Mouse (Mus musculus) lung, postnatal 36 days (tissue): ENCODE results near the gene Insl3.
A peak's percentile ranks its signal among the peaks of the same experiment; 100 is the strongest.

ENCODE experiments used
- DNase-seq: peaks from one replicate; pipeline ENCODE4 v3.0.0; 2022; ENCODE audit warnings: mixed read lengths

Gene Insl3

DNA sequence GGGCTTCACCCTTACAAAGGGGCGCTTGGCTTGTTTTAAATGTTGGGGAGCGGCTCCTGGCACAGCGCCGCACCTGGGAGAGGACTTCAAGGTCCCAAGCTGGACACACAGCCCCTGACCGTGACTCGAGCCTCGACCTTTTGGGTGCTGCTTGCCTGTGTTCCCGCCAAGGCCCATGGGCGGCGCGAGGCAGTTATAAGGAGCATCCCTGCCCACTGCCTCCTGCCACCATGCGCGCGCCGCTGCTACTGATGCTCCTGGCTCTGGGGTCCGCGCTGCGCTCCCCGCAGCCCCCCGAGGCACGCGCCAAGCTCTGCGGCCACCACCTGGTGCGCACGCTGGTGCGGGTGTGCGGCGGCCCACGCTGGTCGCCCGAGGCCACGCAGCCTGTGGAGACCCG lies at the start of gene Insl3:
TSS of gene Insl3 (plus strand) at position 187 of the 400 bp plus-strand sequence.
- DNase-seq = no peak

DNA sequence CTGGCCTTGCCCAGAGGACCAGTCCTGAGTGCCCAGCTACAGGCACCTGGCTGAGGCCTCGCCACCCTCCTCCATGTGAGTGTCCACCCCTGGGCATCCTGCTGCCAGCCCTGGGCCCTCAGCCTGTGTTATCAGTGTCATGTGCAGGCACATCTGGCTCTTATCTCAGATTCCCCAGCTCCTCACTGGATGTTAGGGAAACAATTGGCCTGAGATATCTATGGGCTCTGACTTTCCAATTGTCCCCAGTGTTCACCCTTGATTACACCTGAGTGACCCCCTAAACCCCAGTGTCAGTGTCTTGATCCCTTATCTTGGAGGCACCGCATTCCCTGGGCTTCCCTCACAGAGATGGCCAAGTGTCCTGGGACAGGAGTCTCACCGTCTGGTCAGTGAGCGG lies 49.7 kb upstream of the Insl3 start:
- DNase-seq = no peak

DNA sequence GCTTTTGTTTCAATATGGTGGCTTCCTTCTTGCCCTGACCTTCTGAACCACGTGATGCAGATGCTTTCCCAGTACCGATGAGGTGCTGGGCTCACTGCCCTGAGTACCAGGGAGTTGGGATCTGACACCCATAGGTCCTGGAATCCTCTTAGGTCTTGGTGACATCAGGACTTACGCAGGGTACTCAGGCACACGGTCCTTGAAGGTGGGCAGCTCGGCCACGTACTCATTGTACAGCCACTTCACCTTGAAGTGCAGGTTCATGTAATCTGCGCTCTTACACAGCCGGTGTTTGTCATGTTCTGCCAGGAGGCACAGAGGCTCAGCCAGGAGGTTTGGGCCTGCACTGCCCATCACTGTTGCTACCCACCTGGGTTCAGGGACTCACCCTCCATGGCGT lies 43.5 kb upstream of the Insl3 start:
- DNase-seq = no peak

DNA sequence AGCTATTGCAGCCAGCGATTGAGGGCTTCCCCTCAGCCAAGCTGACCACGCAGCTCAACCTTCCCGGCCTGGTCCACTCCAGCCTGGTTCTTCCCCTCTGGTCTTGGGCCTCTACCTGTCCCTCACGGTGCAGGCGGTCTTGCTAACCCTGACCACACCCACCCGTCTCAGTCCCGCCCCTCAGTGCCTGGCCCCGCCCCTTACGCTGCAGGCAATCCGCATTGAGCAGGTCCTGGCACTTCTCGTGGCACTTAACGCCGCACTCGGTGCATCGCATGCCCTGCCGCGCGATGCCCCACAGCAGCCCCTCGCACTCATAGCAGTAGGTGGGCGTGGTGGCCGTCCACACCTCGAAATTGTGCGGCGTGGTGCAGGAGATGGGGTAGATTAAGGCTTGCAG lies 34.4 kb upstream of the Insl3 start:
- DNase-seq = peak; percentile 46

DNA sequence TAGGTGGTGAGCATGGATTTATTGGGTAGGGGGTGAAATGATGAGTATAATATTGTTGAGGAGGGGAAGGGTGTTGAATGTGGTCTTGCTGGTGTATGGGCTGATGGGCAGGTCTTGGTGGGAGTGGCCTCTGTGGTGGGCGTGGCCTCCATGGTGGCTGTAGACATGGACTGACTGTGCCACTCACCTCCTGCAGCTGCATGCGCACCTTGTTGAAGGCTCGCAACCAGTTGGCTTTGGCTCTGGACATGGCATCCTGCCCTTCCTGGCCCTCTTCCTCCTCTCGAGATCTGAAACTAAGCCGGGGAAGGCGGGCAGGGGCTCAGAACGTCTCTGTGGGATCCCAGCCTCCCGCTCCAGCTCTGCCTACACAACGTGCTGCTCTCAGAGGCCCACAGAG lies 31.2 kb upstream of the Insl3 start:
- DNase-seq = no peak

DNA sequence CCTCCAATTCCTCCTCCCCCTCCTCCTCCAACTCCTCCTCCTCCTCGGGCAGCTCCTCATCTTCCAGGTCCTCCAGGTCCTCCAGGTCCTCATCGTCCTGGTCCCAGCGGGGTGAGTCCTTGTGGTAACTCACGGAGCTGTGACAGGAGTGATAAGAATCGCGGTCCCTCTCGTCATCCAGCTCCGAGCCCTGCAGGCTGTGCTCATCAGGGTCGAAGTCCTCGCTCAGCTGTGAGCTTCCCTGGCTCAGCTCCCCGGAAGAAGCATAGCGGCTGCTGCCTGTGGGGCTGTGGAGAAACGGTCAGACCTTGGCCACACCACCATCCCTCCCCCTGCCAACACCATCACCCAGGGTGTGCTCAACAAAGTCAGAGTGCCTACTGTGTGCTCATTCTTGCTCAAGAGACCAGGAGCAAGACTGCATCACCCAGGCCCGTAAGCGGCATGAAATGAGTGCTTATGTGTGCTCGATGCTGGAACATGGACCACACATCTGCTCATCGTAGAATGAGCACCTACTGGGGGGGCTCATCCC lies 30.4 kb upstream of the Insl3 start:
- DNase-seq = no peak

DNA sequence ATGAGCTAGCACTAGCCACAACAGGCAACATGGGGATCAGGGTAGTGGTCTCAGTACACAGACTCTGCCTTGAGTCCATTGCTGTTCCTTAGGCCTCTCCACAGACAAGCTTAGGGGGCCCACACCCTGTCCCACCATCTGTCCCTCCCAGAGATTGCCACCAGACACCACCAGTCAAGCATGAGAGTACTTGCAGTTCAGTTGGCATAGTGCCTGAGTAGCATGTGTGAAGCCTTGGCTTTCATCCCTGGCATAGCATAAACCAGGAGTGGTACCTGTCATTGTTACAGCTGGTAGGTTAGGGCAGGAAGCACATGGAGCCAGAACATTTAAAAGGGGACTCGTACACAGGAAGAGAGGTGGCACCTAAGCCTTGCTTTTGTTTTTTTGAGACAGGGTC lies 29.3 kb upstream of the Insl3 start:
- no peak for DNase-seq

DNA sequence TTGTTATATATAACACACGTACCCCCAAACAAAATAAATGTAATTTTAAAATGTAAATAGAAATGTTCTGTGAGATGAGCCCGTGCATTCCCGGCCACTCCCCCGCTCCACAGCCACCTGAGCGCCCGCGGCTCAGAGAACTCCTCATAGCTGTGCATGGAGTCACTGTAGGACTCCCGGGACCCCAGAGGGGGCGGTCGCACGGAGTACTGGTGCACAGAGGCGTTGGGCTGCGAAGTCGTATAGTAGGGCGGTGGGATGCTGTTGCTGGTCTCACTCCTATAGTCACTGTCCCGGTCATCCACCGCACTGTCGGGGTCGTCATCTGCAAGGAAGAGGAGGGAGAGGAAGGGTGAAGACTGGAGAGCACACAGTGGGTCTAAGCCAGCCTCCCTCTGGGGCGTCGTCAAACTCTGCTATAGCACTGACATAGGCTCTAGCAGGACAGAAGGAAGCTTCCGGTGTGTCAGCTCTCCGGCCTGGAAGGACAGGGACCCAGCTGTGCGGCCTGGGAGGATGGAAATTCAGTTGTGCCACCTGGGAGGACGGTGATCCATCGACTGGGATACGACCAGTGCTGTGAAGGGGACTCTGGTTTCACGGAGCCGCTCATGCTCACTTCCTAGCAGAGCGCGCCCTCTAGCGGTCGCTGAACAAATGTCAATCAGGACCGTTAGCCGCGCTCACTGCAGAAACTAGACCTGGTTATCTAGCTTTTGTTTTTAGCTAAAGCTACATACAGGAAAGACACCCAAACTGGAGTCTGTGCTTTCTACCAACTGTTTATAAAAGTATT lies 28.5 kb upstream of the Insl3 start:
- peak; percentile 91 for DNase-seq

DNA sequence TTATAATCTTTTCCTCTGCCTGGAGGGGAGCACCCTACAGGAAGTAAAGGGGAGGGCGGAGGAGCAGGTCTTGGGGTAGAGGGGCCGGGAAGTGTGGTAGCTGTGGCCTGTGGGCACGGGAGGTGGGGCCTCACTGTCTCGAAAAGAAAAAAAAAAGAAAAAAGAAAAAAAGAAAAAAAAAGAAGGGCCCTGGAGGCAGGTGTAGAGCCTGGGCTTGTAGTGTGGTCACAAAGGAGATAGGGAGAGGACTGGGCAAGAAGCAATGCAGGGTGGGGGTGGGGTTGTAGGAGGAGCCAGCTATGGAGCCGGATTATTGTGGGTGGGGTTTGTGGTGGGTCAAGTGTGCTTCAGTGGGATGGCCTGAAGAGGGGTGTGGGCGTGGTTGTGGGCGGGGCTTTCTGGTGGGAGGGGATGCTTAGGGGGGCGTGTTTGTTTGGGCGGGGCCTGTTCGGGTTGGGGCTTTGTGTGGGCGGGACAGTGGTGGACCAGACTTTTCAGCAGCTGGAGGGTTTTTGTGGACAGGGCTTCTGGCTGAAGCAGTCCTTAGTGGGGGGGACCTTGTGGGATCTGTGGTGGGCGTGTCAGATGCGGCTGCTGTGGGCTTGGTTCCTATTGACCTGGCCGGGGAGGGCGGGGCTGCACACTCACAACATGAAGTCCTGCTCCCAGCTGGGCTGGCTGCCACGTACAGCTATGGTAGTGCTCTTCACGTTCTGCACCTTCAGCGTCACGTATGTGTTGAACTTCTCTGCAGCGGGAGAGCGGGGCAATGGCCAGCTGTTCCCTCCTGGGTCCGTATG lies 23.5 kb upstream of the Insl3 start:
- DNase-seq = peak; percentile 70

DNA sequence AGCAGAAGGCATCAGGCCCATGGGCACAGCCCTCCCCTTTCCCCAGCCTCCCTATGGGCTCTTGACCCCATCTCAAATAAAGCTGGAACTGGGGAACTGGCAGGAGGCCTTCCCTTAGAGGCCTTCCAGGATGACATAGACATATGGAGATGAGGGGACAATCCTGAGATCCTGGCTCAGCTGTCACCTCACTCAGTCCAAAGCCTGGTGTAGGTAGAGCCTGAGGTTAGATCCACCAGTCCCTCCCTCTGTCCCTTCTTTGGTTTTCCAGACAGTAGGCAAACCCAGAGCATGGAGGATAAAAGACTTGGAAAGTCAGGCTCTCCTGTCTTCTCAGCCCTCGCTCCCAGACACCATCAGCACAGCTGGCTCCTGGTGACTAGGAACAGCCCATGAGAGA lies 22.2 kb upstream of the Insl3 start:
- no peak for DNase-seq

DNA sequence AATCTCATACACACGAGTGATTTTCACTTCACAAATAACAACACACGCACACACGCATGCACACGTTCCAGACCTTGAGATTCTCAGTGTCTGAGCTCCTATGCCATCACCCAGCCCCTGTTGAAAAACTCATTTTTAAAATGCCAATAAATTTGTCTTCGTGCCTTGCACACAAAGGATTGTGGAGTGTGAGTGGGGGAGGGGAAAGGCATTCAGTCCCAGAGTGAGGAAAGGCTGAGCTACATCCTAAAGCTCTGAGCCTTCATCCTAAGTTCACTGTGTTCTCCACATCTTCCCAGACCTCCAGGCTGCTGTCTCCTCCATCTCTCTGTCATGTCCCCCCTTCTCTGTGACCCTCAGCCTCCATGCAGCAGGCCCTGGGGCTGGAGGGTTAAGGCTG lies 21.8 kb upstream of the Insl3 start:
- DNase-seq = no peak

DNA sequence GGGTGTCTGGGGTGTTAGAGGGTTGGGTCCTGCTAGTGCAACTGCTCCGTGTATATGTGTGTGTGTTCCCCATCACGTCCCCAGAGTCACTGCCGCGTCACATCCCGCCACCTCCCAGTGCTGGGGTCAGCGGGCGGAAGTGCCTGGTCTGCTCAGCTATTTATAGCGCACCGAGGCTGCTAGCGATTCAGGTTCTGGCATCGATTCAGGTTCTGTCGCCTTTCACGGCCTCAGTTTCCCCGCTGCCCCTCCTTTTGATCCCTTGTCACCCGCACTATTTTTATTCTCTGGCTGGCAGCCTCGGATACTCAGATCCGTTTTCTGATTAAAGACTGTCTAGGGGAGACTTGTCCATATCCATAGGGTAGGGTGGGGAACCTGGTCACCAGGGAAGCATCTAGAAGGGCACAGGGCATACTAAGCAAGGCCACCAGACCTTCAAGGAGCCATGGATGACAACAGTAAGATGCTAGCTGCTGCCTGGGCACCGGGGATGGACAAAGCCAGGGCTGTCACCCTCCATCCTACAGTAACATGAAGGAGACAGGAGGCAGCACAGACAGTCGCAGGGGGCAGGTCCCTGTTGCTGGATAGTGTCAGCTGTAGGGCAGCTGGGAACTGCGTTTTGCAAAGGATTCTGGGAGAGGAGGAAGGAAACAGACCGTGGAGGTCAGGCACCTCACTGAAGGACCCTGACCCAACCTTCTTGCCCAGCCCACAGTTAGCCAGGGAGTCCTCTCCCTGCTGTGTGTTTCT lies 20.6 kb upstream of the Insl3 start:
- DNase-seq = no peak

DNA sequence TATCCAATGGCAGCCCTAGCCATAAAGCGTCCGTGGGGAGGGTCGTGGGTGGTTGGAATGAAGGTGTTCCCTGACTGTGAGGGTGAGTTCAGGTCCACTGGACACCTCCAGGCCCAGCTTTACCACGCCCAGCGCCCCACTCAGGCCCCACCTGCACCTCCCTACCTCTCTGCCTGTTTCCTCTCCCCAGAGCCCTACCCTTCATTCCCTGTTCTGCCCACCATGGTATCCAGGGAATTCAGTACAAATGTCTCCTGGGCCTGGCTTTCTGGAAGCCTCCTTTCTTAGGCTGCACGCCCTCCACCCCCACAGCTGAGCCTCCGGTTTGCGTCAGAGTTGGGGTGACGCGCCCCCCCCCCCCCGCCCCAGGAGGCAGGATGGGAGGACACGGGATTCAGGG lies 18.8 kb upstream of the Insl3 start:
- no peak for DNase-seq

DNA sequence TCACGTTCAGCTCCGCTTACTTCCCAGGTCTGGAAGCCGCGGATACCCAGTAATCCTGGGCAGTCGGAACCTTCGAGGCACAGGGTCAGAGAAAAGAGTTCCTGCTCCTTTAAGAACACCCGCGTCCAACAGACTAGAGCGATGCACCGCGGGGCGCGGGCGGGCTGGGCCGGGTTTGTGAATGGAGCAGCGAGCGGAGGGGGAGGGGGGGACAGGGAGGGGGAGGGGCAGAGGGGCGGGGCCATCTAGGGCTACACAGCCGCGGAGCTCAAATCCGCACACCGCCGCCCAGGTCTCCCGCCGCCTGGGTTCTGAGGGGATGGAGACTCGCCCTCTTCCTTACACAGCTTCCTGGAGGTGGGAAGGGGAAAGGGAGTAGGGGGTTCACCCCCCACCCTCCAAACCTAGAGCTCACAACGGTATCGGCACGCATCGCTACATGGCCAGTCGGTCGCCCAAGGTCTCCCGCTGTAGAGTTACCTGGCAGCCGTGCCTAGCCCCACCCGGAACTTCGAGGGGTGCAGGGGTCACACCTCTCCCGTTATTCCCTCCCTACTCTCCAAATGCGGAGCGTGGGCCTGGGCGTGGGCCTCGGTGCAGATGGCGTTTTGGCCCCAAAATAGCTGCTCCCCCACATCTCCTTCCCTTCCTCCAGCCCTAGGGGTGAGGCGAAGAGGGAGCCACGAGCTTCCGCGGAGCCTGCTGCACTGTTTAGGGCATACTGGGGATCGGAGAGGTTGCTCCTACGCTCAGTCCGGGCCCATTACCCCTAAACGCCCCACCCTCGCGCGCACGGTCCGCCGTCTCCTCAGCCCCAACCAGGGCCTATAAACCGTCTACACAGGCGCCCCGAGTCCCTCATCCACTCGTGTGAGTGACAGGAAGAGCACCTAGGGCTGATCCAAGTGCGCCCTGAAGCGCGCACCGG lies 18.1 kb upstream of the Insl3 start:
- DNase-seq = no peak

DNA sequence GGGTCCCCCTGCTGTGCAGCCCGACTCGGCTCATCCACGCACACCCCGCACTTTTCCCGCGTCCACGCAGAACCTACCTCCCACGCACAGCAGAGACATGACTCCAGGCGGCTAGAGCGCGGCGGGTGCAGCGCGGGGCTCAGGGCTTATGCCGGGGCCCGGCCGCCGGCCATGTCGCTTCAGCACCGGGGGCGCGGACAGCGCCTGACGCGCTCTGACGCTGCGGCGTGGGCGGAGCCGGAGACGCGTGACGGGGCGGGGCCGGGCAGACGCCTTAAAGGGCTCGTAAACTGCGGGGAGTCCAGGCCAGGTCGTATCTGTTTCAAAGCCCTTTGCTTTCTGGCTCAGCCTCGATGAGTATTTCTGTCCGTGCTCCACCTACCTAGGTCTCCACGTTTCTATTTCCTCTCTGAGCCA lies 17.5 kb upstream of the Insl3 start, which contains the start of gene Unc13a:
TSS of gene Unc13a (minus strand) at position 209 of the 417 bp plus-strand sequence.
- DNase-seq = peak; percentile 90

DNA sequence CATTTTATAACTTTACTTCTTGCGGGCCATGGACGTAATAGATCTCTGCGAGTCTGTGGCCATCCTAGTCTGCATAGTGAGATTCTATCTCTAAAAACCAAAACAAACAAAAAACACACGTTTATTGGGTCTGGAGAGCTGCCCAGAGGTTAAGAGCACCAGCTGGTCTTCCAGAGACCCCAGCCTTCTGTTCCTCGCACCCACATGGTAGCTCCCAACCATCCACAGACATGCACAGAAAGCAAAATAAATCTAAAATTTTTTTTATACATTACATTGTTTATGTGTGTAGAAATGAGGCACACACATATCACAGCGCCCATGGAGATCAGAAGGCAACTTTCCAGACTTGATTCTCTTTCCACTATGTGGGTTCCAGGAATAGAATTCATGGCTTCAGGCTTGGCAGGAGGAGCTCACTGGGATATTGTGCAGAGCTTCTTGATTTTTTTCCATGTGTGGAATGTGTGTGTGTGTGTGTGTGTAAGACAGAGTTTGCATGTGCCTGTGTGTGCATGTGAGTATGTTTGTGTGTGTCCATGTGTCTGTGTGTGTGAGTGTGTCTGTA lies 16.8 kb upstream of the Insl3 start:
- no peak for DNase-seq

DNA sequence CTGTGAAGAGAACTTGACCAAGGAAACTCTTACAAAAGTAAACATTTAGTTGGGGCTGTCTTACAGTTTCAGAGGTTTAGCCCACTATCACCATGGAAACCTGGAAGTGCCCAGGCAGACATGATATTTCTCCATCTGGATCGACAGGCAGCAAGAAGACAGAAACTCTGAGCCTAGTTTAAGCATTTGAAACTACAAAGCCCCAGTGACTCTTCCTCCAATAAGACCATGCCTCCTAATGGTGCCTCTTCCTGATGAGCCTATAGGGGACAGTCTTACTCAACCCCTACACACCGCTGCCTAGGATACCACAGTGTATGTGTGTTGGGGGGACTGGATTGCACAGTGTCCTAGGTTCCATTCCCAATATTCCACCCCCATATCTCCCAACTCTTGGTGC lies 14.9 kb upstream of the Insl3 start:
- no peak for DNase-seq

DNA sequence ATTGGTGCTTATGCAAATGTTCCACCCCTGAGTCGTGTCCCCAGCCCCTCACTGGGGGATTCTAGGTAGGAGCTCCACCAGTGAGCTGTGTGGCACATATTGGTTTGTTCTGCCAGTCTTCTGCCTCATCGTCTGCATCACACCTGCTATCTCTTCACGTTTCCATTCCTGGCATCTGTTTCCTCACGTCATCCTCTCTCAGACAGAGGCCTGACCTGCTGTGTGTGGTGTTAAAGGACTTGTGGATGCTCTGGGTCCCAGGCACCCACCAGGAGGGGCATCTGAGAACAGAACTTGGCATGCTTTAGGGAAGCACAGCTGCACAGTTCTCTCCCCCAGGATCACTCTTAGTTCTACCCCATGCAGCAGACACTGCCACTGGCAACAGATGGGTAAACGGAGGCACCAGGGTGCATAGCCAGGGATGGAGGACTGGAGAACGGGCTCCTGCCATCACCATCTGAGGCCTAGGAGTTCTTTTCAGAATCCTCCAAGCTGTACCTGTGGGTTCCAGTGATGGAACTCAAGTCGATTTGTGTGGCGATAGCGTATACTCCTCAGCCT lies 13.5 kb upstream of the Insl3 start:
- no peak for DNase-seq

DNA sequence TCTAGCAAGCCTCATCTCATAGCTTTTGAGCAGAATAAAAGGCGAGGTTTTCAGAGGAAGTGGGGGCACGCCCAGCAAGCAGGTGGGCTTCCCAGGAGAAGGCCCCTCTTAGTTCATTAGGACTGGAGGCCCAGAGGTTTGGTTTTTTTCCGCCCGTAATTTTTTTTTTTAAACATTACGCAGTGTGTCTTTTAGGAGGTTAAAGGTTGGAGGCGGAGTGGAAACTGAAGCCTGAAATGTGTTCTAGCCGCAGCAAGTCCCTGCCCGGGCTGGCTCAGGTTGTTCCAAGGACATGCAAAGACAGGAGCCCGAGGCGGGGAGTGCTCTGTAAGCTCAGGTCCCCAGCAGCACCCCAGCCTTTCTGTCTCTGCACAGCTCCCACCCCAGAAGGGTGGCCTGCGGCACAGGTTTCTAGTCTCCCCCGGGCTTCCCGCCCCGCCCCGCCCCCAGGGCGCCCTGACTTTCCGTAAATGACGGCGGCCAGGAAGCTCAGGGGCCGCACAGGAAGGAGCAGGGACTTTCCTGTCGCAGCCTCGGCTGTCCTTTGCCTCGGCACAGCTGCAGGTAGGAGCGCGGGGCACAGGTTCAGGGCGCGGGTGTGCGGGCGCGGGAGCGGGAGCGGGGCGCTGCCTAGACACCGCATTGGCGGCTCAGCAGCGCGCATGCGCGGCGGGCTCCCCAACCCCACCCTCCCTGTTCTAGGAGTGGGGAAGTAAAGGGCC lies 12.8 kb upstream of the Insl3 start, which contains the start of gene Jak3:
TSS of gene Jak3 (plus strand) at position 277 of the 722 bp plus-strand sequence.
- DNase-seq = peak; percentile 54

DNA sequence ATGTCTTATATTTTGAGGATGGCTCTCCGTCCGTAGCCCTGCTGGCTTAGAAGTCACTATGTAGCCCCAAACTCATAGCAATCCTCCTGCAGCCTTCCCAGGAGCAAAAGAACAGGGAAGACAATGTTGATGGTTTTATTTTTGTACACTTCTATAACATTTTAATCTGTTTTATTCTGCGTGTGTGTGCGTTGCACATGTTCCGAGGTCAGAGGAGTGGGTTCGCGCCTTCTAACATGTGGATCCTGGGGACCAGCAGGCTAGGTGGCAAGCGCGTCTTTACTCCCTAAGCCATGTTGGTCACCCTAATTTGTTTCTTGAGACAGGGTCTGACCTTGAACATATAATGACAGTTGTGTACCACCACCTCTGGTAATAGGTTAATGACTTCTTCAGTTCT lies 12.2 kb upstream of the Insl3 start:
- no peak for DNase-seq

DNA sequence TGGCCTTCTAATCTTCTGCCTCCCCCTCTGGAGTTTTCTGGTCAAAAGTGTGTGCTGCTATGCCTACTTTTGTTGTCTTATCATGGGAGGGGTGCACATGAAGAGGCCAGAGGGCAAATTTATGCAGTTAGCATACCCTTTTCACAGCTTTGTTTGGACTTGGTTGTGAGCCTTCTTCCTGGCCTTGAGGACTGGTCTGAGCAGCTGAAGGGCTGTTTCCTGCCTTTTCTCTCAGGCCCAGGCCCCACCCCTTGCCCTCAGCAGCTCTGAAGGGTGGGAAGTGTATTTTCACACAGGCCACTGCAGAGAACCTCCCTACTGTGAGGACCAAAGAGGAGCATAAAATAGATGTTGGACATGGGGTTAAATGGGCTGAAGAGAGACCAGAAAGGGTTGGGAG lies 11.5 kb upstream of the Insl3 start:
- DNase-seq = peak; percentile 44
